Mouse (Mus musculus) testis, adult 2 months (tissue): ENCODE data around the gene 4933412E24Rik. TPM values are rescaled to one million over a fixed set of nuclear protein-coding genes. Genes with fewer than 3 reads are reported as not detected.

Experiments
- H3K27ac ChIP-seq: fragments of 200-500 bp; 2 replicates; pipeline ENCODE4 v1.5.1; 2012; ENCODE audit warnings: low read depth, low read length; ENCODE audit not compliant: control insufficient read depth, insufficient read depth
- H3K27me3 ChIP-seq: fragments of 200-500 bp; 2 replicates; pipeline ENCODE4 v1.6.1; 2012; ENCODE audit warnings: mild to moderate bottlenecking, low read length, moderate library complexity; ENCODE audit not compliant: control insufficient read depth, insufficient read depth
- H3K36me3 ChIP-seq: fragments of 200-500 bp; 2 replicates; pipeline ENCODE4 v1.6.1; 2012; ENCODE audit warnings: mild to moderate bottlenecking, low read length; ENCODE audit not compliant: control insufficient read depth, insufficient read depth
- H3K4me1 ChIP-seq: fragments of 200-500 bp; 2 replicates; pipeline ENCODE4 v1.6.1; 2012; ENCODE audit warnings: low read length; ENCODE audit not compliant: control insufficient read depth, insufficient read depth
- H3K4me3 ChIP-seq: fragments of 200-500 bp; 2 replicates; pipeline ENCODE4 v1.5.1; 2012; ENCODE audit warnings: low read depth, mild to moderate bottlenecking, low read length, moderate library complexity, mixed read lengths; ENCODE audit not compliant: control insufficient read depth
- CTCF ChIP-seq: fragments of 200-500 bp; IDR thresholded peaks from 2 replicates; pipeline ENCODE4 v1.5.1; 2012; ENCODE audit warnings: low read depth, mild to moderate bottlenecking, inconsistent platforms, low read length, moderate library complexity; ENCODE audit not compliant: control insufficient read depth, insufficient read depth, insufficient replicate concordance
- POLR2A ChIP-seq: fragments of 200-500 bp; IDR thresholded peaks from 2 replicates; pipeline ENCODE4 v1.6.1; 2012; ENCODE audit warnings: low read depth, mild to moderate bottlenecking, inconsistent platforms, low read length, moderate library complexity; ENCODE audit not compliant: control insufficient read depth
- polyA plus RNA-seq: library from polyadenylated mRNA; depleted of rRNA; stranded (reverse); fragments of >200 nt; gene quantifications from 2 replicates; pipeline ENCODE4 v1.2.3, GENCODE M21; 2012

Gene 4933412E24Rik
- polyA plus RNA-seq, 1 experiment, result 10.6 TPM

GRCm38 (mm10) chr15:59973651-59974519 lies 42.5 kb downstream of the 4933412E24Rik start:
- Histone ChIP-seq H3K27me3 (no peaks in the 10 kb centered on the region), H3K27ac (no peak overlapping the region), H3K4me1 (no peaks in the 10 kb centered on the region), H3K36me3 (no peaks in the 10 kb centered on the region), H3K4me3 (no peak overlapping the region)
- TF ChIP-seq POLR2A (no peak), CTCF (no peak)
